Mouse (Mus musculus) midbrain, embryonic 11.5 days (tissue): ENCODE data around the gene Cnih3. TPM values are rescaled to one million over a fixed set of nuclear protein-coding genes. Genes with fewer than 3 reads are reported as not detected.

ENCODE experiments used
- ATAC-seq: fragments of 200-750 bp; cut with Nextera tagmentation; 2 replicates; pipeline ENCODE4 v1.8.0; 2017; ENCODE audit warnings: moderate TSS enrichment, moderate library complexity; ENCODE audit not compliant: low FRiP score
- DNase-seq: peaks from one replicate; pipeline ENCODE4 v3.0.0; 2015; ENCODE audit warnings: low spot score; ENCODE audit errors: missing footprints
- H3K27ac ChIP-seq: fragments of 300-500 bp; sonication (generic); 2 replicates; pipeline ENCODE4 v1.5.1; 2014; ENCODE audit warnings: low read depth, low read length
- H3K27me3 ChIP-seq: fragments of 300-500 bp; sonication (generic); 2 replicates; pipeline ENCODE4 v1.6.1; 2014; ENCODE audit warnings: mild to moderate bottlenecking, low read length, moderate library complexity, mixed read lengths; ENCODE audit not compliant: control insufficient read depth, insufficient read depth
- H3K36me3 ChIP-seq: fragments of 300-500 bp; sonication (generic); 2 replicates; pipeline ENCODE4 v1.6.1; 2014; ENCODE audit warnings: mild to moderate bottlenecking, low read length, moderate library complexity, mixed read lengths; ENCODE audit not compliant: control insufficient read depth, insufficient read depth
- H3K4me1 ChIP-seq: fragments of 300-500 bp; sonication (generic); 2 replicates; pipeline ENCODE4 v1.6.1; 2014; ENCODE audit warnings: low read length; ENCODE audit not compliant: control insufficient read depth, insufficient read depth
- H3K4me2 ChIP-seq: fragments of 300-500 bp; sonication (generic); 2 replicates; pipeline ENCODE4 v1.6.1; 2014; ENCODE audit warnings: mild to moderate bottlenecking, moderate library complexity
- H3K4me3 ChIP-seq: fragments of 300-500 bp; sonication (generic); 2 replicates; pipeline ENCODE4 v1.5.1; 2014; ENCODE audit warnings: low read depth, low read length
- H3K9ac ChIP-seq: fragments of 300-500 bp; sonication (generic); 2 replicates; pipeline ENCODE4 v1.6.1; 2014; ENCODE audit warnings: low read length
- H3K9me3 ChIP-seq: fragments of 300-500 bp; sonication (generic); 2 replicates; pipeline ENCODE4 v1.6.1; 2016; ENCODE audit warnings: low read length; ENCODE audit not compliant: control insufficient read depth
- WGBS: fragments of 180-500 bp; shearing (Covaris S2); extraction: QIAGEN DNeasy Blood & Tissue Kit; methylation state at CpG from one replicate; pipeline ENCODE4 v1.1.7; 2014; 5-methylcytosine and 5-hydroxymethylcytosine counted together
- polyA plus RNA-seq: library from polyadenylated mRNA; unstranded; fragments of >200 nt; fragmentation: Nextera tagmentation; extraction: Ambion mirVana; gene quantifications from 2 replicates; pipeline ENCODE4 v1.2.1, GENCODE M21; 2014

Gene Cnih3
- polyA plus RNA-seq, 1 experiment from 2014 or later, result 1.3 TPM

- no peak overlapping the region for H3K9ac ChIP-seq
- H3K27me3 ChIP-seq, result no peaks in the 10 kb centered on the region
- ATAC-seq (no peak), DNase-seq (no peak)
- no peak overlapping the region for H3K4me3 ChIP-seq
- H3K36me3 ChIP-seq, result no peaks in the 10 kb centered on the region
- H3K4me1 ChIP-seq, result no peaks in the 10 kb centered on the region
- no peak overlapping the region for H3K4me2 ChIP-seq
- WGBS, result 90% methylated on average over 3 of the region's 3 CpGs
- no peaks in the 10 kb centered on the region for H3K9me3 ChIP-seq
- H3K27ac ChIP-seq, result no peak overlapping the region
These were observed 73.0 kb downstream of the Cnih3 start for GRCm38 (mm10) chr1:181425388-181425787.

DNA sequence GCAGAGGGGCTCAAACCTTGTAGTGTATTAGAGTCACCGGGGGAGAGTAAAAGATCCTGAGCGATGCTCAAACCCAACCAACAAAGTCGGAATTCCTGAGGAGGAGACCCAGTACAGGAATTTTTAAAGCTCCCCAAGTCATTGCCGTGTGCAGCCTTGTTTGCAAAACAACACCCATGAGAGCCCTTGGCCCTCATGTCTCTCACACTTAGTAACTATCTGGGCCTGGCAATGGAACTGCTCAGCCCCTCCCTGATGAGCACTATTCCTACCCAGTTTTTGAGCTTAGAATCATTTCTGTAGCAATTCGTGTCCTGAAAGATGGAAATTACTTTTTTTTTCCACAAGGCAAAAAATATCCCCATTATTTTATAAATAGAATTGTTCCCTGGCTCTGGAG is 74.0 kb downstream of the Cnih3 start:
- no peak overlapping the region for H3K27ac ChIP-seq
- H3K9me3 ChIP-seq, result no peaks in the 10 kb centered on the region
- no peaks in the 10 kb centered on the region for H3K36me3 ChIP-seq
- DNase-seq (no peak), ATAC-seq (no peak)
- H3K4me1 ChIP-seq, result no peaks in the 10 kb centered on the region
- H3K4me2 ChIP-seq, result no peak overlapping the region
- no peak overlapping the region for H3K9ac ChIP-seq
- no peak overlapping the region for H3K4me3 ChIP-seq
- 92% methylated on average over 5 of the region's 5 CpGs for WGBS
- H3K27me3 ChIP-seq, result no peaks in the 10 kb centered on the region

GRCm38 (mm10) chr1:181433263-181433662 is 80.8 kb downstream of the Cnih3 start:
- H3K27ac ChIP-seq, result no peak overlapping the region
- peaks cover 4% of the 10 kb centered on the region; the same call in 1 of the 2 replicates for H3K4me1 ChIP-seq
- no peak overlapping the region for H3K4me3 ChIP-seq
- H3K9ac ChIP-seq, result no peak overlapping the region
- DNase-seq, result no peak
- H3K9me3 ChIP-seq, result no peaks in the 10 kb centered on the region
- no peaks in the 10 kb centered on the region for H3K27me3 ChIP-seq
- ATAC-seq, result no peak
- H3K4me2 ChIP-seq, result no peak overlapping the region
- H3K36me3 ChIP-seq, result no peaks in the 10 kb centered on the region
- 88% methylated on average over 5 of the region's 5 CpGs for WGBS

GRCm38 (mm10) chr1:181435414-181435813 is 83.0 kb downstream of the Cnih3 start:
- H3K27me3 ChIP-seq, result no peaks in the 10 kb centered on the region
- peaks cover 4% of the 10 kb centered on the region; the same call in 1 of the 2 replicates for H3K4me1 ChIP-seq
- no peak for ATAC-seq
- no peak for DNase-seq
- H3K36me3 ChIP-seq, result no peaks in the 10 kb centered on the region
- H3K9ac ChIP-seq, result 0 out of 2 replicates have a peak overlapping the region, but pooled peaks have one; percentile 10
- no peak overlapping the region for H3K4me2 ChIP-seq
- no peaks in the 10 kb centered on the region for H3K9me3 ChIP-seq
- H3K27ac ChIP-seq, result no peak overlapping the region
- 83% methylated on average over 5 of the region's 5 CpGs for WGBS
- H3K4me3 ChIP-seq, result no peak overlapping the region

DNA sequence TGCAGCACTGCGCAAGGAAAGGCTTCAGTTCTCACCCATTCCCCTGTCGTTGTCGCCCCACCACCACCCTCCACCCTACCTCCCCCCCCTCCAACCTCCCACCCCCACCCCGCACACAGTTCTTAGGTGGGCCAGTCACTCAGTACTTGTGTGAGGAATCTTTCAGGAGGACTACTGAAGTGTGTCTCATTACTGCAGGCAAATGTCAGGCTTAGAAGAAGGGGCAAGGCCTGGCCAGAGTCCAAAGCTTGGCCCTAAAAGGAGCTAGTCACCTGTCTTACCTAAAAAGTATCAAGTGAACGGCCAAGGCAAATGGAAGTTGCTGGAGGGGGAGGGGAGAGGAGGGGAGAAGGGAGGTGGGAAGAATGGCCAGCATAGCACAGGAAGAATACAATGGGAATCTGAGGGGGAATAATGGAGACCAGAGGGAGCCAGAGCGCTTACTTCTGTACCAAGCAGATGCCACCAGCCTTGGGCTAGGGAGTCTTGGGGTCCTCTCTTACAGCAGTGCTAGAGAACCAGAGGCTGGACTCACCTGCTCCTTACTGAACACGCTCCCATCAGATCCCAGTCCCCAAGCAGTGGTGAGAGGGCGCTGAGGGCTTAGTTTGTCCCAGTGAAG is 88.7 kb downstream of the Cnih3 start:
- no peaks in the 10 kb centered on the region for H3K27me3 ChIP-seq
- no peak overlapping the region for H3K27ac ChIP-seq
- no peak overlapping the region for H3K9ac ChIP-seq
- DNase-seq (peak; percentile 75), ATAC-seq (no peak)
- no peaks in the 10 kb centered on the region for H3K9me3 ChIP-seq
- H3K4me2 ChIP-seq, result no peak overlapping the region
- H3K4me3 ChIP-seq, result no peak overlapping the region
- peaks cover 1% of the 10 kb centered on the region; the same call in 1 of the 2 replicates for H3K4me1 ChIP-seq
- 77% methylated on average over 8 of the region's 8 CpGs for WGBS
- no peaks in the 10 kb centered on the region for H3K36me3 ChIP-seq

- no peaks in the 10 kb centered on the region for H3K27me3 ChIP-seq
- H3K27ac ChIP-seq, result no peak overlapping the region
- no peaks in the 10 kb centered on the region for H3K36me3 ChIP-seq
- H3K4me3 ChIP-seq, result no peak overlapping the region
- H3K9ac ChIP-seq, result no peak overlapping the region
- ATAC-seq (no peak), DNase-seq (no peak)
- WGBS, result 92% methylated on average over 7 of the region's 7 CpGs
- H3K4me2 ChIP-seq, result no peak overlapping the region
- H3K4me1 ChIP-seq, result no peaks in the 10 kb centered on the region
- no peaks in the 10 kb centered on the region for H3K9me3 ChIP-seq
These were observed 89.3 kb downstream of the Cnih3 start for GRCm38 (mm10) chr1:181441654-181442241.

DNA sequence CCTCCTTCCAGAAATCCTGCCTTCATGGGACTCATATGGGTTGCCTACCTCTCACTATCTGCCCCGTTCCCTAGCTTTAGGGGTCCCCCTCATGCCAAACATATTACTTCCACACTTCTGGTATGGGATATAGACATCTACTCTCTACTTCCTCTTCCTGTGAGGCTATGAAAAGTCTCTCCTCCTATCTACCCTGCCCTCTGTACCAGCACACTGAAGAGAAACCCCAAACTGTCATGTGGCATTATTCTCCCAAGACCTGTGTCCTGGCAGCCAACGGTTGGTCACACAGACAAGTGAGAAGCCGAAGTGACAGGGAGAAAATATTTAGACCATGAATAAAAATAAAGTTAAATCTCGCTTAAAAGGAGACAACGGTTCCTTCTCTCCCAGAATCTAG is 92.6 kb downstream of the Cnih3 start:
- Histone ChIP-seq H3K4me2 (no peak overlapping the region), H3K9ac (no peak overlapping the region), H3K27ac (no peak overlapping the region), H3K4me1 (no peaks in the 10 kb centered on the region), H3K9me3 (no peaks in the 10 kb centered on the region), H3K27me3 (no peaks in the 10 kb centered on the region), H3K36me3 (no peaks in the 10 kb centered on the region), H3K4me3 (no peak overlapping the region)
- WGBS, result 92% methylated on average over 5 of the region's 5 CpGs
- ATAC-seq (no peak), DNase-seq (no peak)

DNA sequence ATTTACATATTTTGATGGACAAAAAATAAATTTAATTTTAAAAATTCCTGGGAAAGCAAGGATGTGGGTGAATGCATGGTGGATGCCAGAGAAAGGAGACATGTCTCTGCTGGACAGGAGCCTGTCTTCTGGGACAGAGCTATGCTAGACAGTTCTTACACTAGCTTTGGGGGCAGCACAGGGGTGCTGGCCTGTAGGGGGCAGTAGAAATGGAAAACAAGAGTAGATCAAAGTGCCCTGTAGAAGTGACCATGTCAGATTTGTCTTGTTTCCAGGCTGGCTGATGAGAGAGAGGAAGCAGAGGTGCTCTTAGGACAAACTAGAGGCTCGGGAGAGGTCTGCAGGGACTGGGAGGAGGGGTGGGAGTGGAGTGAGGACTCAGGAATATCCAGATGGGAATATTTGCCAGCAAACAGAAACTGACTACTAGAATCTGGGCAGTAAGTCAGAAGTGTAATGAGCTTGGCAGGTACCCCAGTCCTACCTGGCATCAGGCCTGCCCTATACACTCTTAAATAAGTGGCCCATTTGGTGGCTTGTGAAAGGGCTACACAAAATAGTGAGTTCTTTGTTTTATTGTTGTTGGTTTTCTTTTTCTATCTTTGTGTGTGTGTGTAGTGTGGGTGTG is 93.3 kb downstream of the Cnih3 start:
- Histone ChIP-seq H3K4me2 (no peak overlapping the region), H3K9ac (no peak overlapping the region), H3K4me1 (no peaks in the 10 kb centered on the region), H3K27ac (no peak overlapping the region), H3K9me3 (no peaks in the 10 kb centered on the region), H3K36me3 (no peaks in the 10 kb centered on the region), H3K27me3 (no peaks in the 10 kb centered on the region), H3K4me3 (no peak overlapping the region)
- no peak for DNase-seq
- ATAC-seq, result no peak
- 80% methylated on average over 1 of the region's 1 CpGs for WGBS

DNA sequence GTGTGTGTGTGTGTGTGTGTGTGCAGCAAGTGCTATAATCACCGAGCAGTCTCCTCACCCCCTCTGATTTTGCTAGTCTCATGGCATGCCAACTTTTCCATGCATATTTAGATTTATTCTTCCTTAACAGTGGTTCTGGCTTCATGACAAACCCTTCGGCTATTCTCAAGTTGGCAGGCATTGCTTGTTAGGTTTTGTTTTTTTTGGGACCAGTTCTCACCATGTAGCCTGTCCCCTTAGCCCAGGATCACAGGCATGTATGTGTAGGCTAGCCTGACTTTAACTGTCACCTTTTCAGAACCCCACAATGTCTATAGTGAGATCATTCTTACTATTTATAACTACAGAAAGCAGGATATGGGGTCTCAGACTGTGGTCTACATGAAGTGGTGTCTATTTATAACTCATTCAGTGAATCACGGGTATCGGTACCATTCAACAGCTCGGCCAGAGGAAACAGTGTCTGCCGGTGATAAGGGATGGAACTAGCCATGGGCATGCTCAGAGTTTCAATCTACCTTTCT is 94.2 kb downstream of the Cnih3 start:
- WGBS, result 87% methylated on average over 6 of the region's 6 CpGs
- no peak for ATAC-seq
- no peak overlapping the region for H3K4me3 ChIP-seq

More for the DNA sequence above, 94.2 kb downstream of the Cnih3 start:
- no peak overlapping the region for H3K4me2 ChIP-seq
- H3K4me1 ChIP-seq, result no peaks in the 10 kb centered on the region
- no peak for DNase-seq
- no peak overlapping the region for H3K9ac ChIP-seq
- no peaks in the 10 kb centered on the region for H3K27me3 ChIP-seq
- H3K9me3 ChIP-seq, result no peaks in the 10 kb centered on the region
- H3K27ac ChIP-seq, result no peak overlapping the region
- H3K36me3 ChIP-seq, result no peaks in the 10 kb centered on the region
